Mouse (Mus musculus) olfactory bulb, adult 2 months (tissue): ENCODE measurements around the gene H2-DMb1.

ENCODE experiments used
- CTCF ChIP-seq: fragments of 200-500 bp; IDR thresholded peaks from 2 replicates; pipeline ENCODE4 v1.5.1; 2012; ENCODE audit warnings: low read depth, mild to moderate bottlenecking, low read length, moderate library complexity; ENCODE audit not compliant: insufficient read depth
- POLR2A ChIP-seq: fragments of 200-500 bp; IDR thresholded peaks from 2 replicates; pipeline ENCODE4 v1.6.1; 2012; ENCODE audit warnings: mild to moderate bottlenecking, low read depth, low read length, moderate library complexity; ENCODE audit not compliant: insufficient read depth

DNA sequence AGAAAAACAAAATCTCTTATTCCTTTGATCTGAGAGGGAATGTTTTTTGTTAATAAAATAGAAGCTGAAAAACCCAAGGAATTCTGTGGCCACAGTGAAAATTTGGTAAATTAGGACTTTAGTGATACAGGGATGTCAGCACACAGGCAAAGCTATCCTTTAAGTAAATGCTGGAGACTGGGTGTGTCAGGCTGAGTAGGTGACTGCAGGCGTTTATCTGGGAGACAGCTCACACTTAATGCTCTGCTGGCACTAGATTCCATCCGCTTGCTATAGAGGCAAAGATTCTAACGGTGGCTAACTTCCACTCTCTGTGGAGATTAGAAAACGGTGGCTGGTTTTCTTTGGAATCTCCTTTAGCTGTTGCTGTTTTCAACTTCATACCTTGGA is 17.6 kb downstream of the H2-DMb1 start:
- no peak for TF ChIP-seq POLR2A
- no peak for TF ChIP-seq CTCF
